Mouse (Mus musculus) embryonic fibroblast, embryonic 13.5 days (primary cell): ENCODE measurements around the gene D2hgdh.

Source experiments
- CTCF ChIP-seq: IDR thresholded peaks from 2 replicates; pipeline ENCODE4 v1.5.1; 2011; ENCODE audit warnings: mild to moderate bottlenecking, control low read depth, low read length, moderate library complexity, borderline replicate concordance; ENCODE audit not compliant: insufficient read depth
- POLR2A ChIP-seq: IDR thresholded peaks from 2 replicates; pipeline ENCODE4 v1.6.1; 2011; ENCODE audit warnings: low read depth, mild to moderate bottlenecking, control low read depth, low read length, moderate library complexity

DNA sequence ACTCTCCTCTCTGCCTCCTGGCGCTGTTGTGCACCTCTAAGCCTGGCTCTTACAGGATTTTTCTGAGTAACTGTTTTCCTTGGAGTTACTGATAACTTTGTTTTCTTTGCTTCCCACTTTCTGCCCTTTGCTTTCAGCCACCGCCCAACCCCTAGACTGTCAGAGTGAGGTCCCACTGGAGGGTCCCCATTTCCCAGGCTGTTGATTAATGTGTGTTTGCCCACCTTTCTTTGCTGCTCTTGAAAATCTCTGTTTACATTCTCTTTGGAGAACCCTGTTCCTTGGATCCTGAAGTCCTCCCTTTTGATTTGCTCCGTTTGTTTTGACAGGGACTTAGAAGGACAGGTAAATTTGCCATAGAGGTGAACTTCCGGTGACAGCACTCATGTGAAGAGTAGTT, 15.8 kb upstream of the D2hgdh start:
- TF ChIP-seq POLR2A = no peak
- no peak for TF ChIP-seq CTCF
